Mouse (Mus musculus) cerebellum, postnatal 4 days (tissue): ENCODE data around the gene Fam166a.

Experiments used
- DNase-seq, 2 experiments: peaks; one replicate each; pipeline ENCODE4 v3.0.0; 2022; ENCODE audit warnings: low spot score in 2 of 2, mixed read lengths in 1 of 2

Fam166a gene

DNA sequence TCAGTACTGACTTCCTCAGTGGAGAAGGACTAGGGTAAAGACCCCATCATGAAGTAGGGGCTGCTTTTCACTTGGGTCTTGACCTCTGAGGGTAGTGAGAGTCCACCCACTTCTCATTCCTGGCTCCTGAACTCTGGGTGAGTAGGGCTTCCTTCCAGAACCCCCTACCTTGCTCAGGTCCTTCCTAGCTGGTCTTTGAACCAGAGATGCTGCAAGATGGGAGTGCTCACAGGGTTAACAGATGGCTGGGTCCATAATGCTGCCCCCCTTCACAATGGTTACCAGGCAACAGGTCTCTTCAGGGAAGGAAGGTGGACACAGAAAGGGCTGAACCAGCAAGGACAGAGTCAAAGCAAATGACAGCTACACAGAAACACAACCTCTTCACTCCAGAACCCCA, at the start of gene Fam166a:
Gene Fam166a (plus strand): TSS at position 301 of the 400 bp plus-strand sequence.
- DNase-seq, result no peak

DNA sequence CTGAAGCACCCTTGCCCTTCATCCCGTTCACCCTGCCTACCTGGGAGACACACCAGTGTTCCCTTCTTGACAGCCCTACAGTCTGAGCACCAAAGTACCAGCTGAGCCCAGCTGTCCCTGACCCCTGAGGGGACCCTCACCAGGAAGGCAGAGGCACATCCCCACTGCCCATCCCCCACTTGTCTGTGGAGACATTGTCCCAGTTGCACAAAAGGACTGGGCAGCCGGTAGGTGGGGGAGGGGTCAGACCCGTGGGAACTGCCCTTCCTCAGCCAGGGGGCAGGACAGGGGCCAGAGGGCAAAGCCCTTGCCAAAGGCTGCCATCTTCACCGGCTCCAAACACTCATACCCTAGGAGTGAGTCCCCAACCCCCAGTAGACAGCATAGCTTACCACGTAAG, 48.8 kb upstream of the Fam166a start:
- no peak for DNase-seq

DNA sequence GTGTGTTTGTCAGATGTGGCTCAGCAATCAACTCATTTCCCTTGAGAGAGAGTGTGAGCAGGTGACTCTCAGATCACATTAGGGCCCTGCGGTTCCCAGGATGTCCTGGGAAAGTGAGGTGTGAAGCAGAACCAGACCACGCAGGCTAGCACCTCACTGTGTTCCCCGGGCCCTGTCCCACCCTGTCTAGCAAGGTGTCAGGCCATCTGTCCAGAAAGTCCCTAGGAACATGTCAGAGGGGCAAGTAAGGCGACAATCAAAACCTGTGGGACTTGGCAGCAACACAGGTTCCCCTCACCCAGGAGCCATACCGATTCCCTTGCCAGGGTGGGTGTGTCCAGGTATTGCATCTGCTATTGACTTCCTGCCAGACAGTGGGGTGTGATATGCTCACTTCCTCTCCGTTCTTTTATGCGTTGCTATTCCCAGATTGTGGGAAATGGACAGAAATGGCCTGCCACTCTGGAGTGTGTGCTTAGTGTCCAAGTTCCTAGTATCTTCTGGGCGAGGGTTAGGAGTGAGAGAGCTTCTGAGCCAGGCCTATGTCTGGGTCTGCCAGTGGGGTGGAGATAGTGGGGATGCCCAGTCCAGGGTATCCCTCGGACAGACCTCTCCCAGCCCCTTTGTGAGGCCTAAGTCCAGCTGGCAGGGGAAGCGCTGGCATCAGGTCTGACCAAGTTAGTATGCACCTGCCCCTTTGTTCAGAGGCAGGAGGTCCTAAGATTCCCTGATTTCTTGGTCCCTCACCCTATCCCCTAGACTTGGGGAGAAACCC, 48.0 kb upstream of the Fam166a start:
- DNase-seq, result no peak

DNA sequence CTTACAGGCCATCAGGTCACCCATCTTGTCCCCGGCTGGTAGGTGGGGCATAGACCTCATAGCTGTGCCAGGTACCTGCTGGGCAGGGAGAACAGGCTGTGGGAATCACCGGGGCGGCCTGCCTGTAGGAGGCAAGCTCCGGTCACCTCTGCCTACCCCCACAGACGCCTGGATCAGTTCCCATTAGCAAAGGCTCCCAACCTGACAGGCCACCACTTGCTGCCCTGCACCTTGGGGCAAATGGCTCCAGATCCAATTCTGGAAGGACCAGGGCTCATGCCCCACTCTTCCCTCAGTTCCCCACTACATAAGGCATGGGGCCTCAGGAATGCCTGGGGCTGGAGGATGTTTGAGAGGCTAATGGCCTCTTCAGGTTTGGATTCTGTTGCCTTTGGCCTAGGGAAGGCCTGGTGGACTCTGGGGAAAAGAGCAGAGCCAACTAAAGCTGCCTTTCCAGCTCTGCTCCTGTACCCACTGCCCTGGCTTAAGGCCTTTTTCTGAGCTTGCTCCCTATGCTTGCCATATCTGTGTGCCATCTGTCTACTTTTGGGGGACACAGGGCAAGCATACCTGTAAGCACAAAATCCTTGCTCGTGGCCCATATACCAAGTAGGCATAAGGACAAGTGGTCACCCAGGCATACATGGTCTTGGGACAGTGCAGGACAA, 47.3 kb upstream of the Fam166a start:
- DNase-seq, result no peak

DNA sequence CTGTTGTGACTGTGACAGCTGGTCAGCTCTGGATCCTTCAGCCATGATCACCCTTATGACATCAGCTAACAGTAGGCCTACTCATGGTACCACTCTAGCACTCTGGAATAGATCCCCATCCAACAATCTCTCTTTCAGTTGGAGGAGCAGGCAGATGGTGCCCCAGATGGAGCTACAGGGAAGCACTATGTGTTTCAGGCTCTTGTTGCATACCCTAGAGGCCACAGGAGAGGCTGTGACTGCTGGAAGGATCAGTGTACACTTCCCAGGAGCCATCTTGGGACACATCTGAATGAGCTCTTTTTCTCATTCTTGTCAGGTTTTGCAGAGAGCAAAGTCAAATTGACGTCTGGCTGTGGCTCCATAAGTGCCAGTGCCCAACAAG, 46.8 kb upstream of the Fam166a start:
- DNase-seq, result no peak

DNA sequence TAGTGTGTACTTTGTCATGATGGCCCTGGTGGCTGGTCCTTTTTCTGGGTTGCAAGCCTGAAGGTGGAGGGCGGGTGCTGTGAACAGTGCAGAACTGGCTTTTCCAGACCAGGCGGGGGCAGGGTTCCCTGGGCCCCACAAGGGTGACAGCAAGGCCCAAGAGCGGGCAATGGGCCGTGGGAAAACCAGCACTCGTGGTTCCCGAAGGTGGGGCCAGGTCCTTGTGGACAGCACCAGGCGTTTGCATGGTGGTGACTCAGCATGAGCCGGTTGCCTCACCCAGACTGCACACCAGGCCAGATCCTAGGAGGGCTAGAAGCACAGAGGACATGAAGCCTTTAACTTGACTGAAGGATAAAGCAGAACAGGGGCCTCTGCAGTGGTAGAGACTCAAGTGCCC, 45.9 kb upstream of the Fam166a start:
- no peak for DNase-seq

DNA sequence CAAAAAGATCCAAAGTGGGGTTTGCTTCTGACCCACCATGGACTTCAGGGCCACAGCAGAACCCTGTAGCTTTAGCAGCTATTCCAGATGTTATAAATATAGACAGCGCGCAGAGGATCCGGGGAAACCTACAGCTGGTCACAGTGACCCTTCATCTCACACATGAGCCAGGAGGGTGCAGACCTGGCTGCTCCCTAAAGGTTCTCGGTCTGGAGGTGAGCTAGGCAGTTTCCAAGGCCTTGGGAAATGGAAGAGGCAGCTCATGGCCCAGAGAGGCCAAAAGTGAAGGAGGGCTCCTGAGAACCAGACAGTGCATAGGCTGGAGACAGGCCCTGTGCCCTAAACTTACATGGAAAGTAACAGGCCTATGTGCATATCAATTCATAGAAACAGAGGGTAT, 44.7 kb upstream of the Fam166a start:
- no peak for DNase-seq

DNA sequence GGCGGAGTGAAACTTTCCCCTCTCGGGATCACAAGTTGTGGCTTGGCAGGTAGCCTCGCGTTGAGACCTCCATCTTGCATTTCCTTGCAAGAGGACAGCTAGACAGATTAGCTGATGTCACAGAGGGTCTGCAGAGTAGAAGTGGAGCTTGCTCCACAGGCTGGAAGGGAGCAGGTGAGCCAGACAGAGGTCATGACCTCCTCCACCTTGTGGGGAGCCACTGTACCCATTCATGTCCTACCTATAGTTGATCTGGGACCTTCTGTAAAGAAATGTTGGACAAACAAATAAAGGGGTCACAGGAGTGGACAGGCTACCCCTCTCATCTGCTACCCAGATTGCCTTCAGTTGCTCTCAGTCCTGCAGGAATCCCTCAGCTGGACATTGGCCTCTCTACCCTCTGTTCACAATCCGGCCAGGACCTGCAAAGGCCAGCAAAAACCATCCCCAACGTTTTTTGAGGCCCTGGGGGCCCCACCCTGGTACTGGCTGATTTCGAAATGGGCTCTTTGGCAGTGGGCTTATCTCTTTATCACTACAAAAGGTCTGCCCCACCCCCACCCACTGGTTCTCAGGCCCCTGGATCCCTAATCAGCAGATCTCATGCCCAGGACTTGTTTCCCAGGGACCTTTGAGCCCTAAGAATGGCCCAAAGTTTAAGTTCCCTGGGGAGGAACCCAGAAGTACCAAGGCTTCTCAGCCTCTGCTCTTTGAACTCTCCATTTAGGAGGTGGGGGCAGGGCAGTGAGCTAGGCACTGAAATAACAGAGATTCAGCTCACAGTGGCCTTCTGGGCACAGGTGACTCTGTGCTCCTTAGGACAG, 43.5 kb upstream of the Fam166a start:
- DNase-seq, result no peak

DNA sequence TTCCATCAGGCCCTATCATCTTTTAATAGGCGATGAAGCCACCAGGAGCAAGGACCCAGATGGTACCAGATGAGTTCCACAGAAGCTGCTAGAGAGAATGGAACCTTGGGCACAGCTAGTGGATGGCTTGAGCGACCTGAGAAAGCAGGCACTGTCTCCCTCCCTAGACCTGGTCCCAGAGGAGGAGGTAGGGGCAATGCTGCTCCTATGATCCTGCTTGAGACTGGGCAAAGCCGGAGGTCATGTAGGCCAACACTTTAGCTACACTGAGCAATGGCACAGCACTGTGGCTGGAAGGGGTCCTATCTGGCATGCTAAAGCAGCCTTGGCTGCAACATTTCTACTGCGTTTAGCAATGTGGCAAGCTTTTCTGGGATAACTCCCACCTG, 42.9 kb upstream of the Fam166a start:
- DNase-seq, result no peak

DNA sequence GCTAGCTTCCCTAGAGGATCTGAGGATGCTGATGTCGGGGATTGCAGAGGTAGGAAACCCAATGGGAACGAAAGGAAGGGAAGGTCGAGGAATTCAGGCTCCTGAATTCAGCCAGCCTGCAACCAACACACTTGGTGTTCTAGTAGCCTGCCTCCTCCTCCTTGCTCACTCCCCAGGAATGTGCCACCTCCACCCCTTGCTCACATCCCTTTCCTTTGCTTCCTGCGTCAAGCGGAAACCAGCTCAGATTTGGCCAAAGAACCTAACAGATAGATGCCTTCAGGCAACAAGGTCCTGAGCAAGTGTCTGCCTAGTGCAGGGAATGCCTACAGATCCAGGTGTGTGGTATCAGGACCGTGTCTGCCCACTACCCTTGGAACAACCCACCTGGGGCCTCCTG, 42.0 kb upstream of the Fam166a start:
- no peak for DNase-seq

DNA sequence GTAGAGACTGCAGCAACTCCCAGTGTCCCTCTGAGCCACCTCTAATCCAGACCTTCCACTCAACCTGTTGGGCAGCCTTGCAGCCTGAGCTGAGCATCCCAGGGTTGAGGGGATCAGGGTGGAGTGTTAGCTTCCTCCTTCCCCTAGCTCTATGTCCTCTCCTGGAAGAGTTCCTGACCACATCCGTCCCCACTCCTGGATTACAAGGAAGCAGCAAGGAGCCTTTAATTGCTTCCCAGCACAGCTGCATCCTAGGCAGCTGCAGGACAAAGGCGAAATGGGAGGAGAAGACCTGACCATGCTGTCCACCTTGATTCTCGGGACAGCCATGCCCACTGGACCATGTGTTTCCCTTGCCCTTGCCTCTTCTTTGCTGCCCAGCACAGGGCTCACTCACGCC, 41.5 kb upstream of the Fam166a start:
- DNase-seq, result no peak

DNA sequence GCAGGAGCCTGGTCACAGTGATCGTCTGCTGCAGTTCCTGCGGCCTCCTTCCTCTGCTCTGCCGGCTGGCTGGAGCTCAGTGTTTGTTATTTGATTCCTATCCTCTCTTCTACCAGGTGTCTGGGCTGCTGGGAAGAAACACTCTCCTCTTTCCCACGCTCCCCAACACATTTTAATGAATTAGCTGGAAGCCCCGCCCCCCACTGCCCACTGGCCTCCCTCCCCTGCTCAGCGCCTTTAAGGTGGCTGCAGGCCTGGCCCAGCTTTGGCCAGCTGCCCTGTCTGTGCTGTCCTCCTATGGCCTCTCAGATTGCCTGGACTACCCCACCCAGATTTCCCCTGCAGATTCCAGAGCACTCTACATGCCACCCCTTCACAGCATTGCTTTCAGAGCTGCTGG, 40.9 kb upstream of the Fam166a start:
- DNase-seq, result peak in 1 of 2 experiments; percentile 43

DNA sequence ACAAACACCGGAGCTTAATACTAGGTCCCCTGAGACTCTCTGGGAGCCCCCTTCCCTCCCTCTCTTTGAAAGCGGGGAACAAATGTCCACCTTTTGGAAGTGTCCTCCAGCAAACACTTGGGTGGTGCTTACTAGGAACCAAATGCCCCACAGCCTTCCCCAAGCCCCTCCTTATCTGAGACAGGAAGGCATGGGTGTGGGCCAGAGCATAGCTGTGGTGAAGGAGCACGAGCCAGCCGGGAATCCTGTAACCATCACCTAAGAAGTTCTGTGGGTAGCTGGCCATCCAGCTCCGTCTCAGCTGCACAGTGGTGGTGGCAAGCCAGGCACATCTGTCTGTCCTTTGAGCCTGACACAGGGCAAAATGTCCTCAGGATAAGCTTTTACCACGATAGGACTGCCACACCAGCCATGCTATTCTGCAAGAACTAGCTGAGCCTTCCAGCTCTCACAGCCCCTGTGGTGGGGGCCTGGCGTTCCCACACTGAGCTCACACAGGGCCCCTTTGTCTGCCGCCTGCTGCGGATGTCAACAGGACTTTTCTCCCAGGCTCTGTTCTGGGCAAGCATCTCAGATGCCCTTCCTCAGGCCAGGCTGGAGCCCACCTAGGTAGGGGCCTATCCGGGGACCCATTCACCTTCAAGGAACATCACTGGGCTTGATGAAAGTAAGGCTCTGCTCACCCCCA, 40.1 kb upstream of the Fam166a start:
- no peak for DNase-seq

DNA sequence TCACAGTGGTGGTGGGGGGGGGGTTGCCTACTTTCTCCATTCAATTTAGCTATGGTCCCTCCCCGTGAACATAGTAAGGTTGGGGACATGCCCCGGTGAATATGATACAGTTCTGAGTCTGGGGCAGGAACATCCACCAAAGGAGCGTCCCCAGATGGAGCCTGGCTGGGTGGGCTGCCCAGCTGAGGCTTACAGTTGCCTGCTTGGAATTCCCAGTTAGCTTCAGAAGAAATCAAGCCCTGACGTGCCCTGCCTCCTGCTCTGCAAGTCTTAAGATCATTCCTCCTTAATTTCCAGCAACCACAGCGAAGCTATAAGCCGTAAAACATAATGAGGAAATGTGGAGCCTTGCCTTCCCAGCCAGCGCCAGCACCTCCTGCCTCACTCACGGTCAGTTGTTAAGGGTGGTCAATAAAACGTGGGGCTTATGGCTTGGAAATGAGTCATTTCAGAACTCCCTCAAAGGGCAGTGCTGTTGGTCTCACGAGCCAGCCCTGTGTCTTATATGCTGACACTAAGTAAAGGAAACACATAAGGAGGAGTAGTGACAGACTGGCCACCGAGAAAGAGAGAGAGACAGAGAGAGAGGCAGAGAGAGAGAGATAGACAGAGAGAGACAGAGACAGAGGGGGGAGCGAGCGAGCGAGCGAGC, 38.9 kb upstream of the Fam166a start:
- DNase-seq, result no peak

DNA sequence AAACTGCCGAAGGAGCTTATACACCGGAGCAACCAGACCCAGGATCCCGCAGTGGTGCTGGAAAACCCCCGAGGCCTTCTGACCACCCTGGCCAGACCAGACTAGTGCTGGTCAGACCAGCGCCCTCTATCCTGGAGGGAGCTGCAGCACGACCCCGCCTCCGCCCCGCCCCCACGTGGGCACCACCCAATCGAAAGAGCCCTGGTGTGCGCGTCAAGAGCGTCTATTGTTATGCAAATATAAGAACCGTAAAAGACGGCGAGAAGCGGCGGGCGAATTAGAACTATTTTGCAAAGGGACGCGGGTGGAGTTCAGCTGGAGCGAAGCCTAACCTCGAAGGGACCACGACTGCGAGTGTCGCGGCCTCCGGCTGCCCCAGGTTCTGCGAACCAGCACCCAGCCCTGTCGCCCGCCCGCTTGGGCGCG, 38.1 kb upstream of the Fam166a start, which contains the start of gene Nrarp:
Gene Nrarp (plus strand): TSS at position 281 of the 426 bp plus-strand sequence.
- peak; percentile 92 to 93 for DNase-seq

DNA sequence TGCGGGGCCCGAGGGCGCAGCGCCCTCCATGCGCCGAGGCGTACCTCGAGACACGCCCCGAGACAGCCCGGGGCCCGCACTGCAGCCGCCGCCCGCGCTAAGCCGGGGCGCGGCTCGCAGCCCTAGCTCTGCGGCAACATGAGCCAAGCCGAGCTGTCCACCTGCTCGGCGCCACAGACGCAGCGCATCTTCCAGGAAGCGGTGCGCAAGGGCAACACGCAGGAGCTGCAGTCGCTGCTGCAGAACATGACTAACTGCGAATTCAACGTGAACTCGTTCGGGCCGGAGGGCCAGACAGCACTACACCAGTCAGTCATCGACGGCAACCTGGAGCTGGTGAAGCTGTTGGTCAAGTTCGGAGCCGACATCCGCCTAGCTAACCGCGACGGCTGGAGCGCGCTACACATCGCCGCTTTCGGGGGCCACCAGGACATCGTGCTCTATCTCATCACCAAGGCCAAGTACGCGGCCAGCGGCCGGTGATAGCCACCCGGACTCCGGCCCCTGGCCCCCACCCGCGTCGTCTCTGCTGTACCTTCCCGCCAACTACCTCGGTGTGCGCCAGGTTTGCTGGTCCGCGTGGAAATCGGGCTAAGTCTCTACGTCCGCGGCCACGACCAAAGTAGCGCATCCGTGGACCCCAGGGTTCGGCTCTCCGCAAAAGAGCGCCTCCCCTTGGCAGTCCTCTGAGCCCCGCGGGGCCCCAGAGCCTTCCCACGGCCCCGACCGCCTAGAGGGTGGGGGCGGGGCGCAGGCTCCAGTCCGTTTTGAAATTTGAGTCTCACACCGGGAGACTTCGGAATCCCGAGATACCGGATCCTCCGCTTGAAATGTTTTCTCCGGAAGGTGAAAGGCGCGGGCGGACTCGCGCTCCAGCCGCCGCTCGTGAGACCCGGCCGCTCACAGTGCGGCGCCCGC, 37.3 kb upstream of the Fam166a start:
- DNase-seq, result peak in 1 of 2 experiments; percentile 52

DNA sequence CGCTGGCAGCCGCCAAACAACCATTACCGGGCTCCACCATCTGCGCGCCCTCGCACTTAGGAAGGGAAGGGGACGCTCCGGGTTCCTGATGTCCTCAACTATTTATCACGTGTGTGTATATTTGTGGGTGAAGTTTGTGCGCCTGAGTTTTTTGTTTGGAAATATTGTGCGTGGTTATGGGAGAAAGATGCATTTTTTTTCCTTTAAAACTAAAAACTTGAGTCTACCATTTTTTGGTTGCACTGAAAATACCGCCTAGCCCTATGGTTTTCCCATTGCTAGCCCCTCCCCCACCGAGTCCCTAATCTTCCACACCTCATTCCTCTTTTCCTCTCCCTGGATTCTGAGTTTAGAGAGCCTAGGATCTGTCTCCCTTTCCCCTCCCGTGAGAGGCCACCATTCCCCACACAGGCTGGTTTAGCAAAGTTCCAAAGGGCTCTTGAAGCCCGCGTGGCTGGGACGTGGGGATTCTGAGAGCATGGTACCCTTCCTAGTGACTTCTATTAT, 36.6 kb upstream of the Fam166a start:
- no peak for DNase-seq

DNA sequence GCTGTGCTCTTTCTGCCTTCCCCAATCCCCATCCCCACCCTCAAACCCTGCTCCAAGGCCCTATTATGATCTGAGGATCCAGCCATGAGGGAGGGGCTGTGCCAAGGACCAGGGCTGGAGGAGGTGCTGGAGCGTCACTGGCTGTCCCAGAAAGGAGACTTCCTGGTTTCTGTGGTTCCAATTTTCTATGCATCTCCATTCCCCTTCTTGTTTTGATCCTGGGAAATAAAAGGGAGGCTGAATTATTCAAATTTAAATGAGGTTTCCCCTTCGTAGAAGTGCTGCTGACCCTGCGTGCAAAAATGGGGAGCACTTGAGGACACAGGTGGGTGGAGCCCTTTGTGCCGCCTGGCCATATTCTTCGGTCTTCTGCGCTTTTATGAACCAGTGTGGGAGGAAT, 35.9 kb upstream of the Fam166a start:
- no peak for DNase-seq

DNA sequence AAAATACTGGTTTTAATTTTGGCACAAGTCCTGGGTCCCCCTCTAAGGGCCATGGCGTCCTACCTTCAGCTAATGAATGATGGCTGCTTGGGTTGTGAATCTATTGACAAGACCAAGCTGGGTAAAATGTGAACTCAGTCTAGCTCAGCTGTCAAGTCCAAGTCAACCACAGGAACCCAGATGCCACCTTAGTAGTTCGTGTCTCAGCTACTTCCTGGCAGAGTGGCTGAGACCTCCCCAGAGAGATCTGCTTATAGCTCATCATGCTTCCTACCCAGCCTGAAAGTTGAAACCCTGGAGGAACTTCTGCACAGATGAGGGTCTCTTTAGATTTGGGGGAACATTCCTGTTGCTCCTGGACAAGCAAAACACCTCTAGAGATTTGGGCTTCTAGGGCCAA, 35.2 kb upstream of the Fam166a start:
- DNase-seq, result no peak

DNA sequence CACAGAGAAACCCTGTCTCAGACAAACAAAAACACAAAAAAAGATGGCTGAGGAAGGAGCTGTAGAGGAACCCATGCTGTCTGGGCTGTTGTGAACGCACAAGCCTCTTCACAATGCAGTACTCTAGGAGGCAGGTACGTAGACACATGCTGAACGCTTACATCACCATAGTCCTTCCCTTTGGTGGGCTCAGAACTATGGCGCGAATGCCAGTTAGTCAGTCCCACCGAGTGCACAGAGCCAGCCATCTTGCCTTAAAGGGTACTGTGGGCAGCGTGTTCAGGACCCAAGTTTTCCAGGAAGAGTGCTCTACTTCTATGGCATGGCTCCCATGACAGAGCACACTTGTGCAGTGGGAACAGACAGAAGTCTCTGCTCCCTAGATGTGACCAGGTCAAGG, 34.0 kb upstream of the Fam166a start:
- DNase-seq, result no peak
